Mouse (Mus musculus): Measurements from ENCODE around the gene Syn3. TPM values are rescaled to one million over a fixed set of nuclear protein-coding genes. Genes with fewer than 3 reads are reported as not detected.

Gene Syn3
- polyA plus RNA-seq, 1 experiment from 2014 or later: 8.5 TPM

DNA sequence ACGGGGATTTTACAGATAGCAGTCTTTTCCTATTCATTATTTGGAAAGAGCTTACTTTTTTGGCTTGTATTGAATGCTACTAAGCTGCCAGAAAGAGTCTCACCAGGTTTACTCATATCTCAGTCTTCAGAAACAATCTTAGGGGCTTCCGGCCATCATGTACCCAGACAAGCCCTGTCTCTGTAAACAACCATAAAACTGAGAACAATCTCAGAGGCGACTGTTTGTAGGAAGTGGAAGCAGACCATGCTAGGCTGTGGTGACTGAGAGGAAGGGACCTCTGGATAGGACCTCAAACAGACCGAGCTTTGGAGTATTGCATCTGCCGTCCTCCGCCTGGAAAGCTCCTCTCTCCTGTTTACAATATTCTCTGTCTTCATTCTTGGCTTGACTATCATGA is 400.3 kb downstream of the Syn3 start:
- DNase-seq (ENCODE audit: low spot score): no peak
- Histone ChIP-seq H3K9me3 (replicated peaks; ENCODE audit: control insufficient read depth, low read length) (peaks cover 3% of the 10 kb centered on the region), H3K9ac (ENCODE audit: low read length) (no peak overlapping the region), H3K4me2 (ENCODE audit: low read length) (no peak overlapping the region), H3K4me1 (ENCODE audit: control insufficient read depth, insufficient read depth, low read length) (no peaks in the 10 kb centered on the region), H3K4me3 (ENCODE audit: low read depth, low read length) (no peak overlapping the region), H3K27me3 (replicated peaks; ENCODE audit: control insufficient read depth, insufficient read depth, low read length) (no peaks in the 10 kb centered on the region), H3K27ac (ENCODE audit: low read depth, low read length) (no peak overlapping the region), H3K36me3 (ENCODE audit: control insufficient read depth, insufficient read depth, low read length) (no peaks in the 10 kb centered on the region)
- no peak for ATAC-seq
- WGBS: 95% methylated on average over 6 of the region's 6 CpGs

DNA sequence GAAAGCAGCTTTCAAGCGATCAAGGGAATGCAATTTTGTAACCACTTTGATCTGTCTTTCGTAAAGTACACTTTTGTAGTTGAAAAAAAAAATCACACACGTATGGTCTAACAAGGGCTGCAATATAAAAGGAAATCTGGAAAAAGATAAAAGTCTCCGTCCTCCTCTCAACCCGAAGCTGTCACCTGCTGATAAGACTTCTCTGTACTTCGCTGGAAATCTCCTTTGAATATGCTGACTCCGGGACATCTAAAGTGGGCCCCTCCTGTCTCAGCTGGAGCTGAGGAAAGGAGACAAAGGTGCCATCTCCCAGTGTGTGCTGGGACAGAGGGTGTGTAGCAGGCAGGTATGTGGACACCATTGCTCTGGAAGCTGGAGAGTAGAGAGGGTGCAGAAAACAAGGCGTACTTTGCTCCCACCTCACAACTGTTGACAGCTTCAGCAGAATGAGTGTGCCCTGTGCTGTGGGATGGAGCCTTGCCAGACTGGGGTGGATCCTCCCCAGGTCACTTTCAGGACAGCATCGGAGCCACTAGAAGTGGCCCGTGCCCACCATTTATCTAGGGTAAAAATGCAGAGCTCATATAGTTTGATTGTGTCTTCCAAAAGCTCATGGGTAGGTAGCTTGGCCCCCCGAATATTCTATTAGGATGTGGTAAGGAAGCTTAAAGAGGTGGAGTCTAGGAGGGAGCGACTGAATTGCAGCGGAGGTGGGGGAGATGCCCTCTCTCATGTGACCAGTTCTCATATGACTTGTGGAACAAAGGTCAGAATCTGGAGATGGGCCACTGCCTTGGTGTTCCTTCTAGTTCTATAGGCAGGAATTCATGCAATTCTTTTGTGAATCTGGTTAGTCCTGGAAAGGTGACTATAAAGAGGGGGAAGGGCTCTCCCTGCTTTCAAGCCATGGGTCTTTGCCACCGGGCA is 405.3 kb downstream of the Syn3 start:
- Histone ChIP-seq H3K4me3 (ENCODE audit: low read depth, low read length) (no peak overlapping the region), H3K4me1 (ENCODE audit: control insufficient read depth, insufficient read depth, low read length) (no peaks in the 10 kb centered on the region), H3K36me3 (ENCODE audit: control insufficient read depth, insufficient read depth, low read length) (no peaks in the 10 kb centered on the region), H3K27ac (ENCODE audit: low read depth, low read length) (no peak overlapping the region), H3K9me3 (replicated peaks; ENCODE audit: control insufficient read depth, low read length) (no peaks in the 10 kb centered on the region), H3K27me3 (replicated peaks; ENCODE audit: control insufficient read depth, insufficient read depth, low read length) (no peaks in the 10 kb centered on the region), H3K4me2 (ENCODE audit: low read length) (no peak overlapping the region), H3K9ac (ENCODE audit: low read length) (no peak overlapping the region)
- DNase-seq (ENCODE audit: low spot score): no peak
- ATAC-seq: no peak
- whole genome bisulfite sequencing: 75% methylated on average over 14 of the region's 14 CpGs

DNA sequence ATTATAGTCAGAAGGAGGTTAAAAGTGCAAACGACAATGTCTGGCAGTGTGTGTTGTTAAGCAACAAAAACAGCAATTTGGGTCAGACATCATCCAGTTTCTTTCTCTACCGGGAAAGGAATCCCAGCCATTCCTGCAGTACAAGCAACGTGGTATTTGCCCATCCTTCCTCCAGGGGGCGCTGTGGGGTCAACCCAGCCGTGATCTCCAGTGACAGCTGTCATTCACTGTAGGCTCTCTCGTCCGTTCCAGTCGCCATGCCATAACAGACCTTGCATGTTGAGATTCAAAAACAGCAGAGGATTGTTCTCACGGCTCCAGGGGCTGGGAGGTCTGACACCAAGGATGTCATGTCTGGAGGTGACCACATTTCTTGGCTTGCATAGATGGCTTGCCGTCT is 406.8 kb downstream of the Syn3 start:
- Histone ChIP-seq H3K36me3 (ENCODE audit: control insufficient read depth, insufficient read depth, low read length) (no peaks in the 10 kb centered on the region), H3K27ac (ENCODE audit: low read depth, low read length) (no peak overlapping the region), H3K9ac (ENCODE audit: low read length) (no peak overlapping the region), H3K9me3 (replicated peaks; ENCODE audit: control insufficient read depth, low read length) (no peaks in the 10 kb centered on the region), H3K4me1 (ENCODE audit: control insufficient read depth, insufficient read depth, low read length) (no peaks in the 10 kb centered on the region), H3K27me3 (replicated peaks; ENCODE audit: control insufficient read depth, insufficient read depth, low read length) (no peaks in the 10 kb centered on the region), H3K4me2 (ENCODE audit: low read length) (no peak overlapping the region), H3K4me3 (ENCODE audit: low read depth, low read length) (no peak overlapping the region)
- 42% methylated on average over 10 of the region's 10 CpGs for WGBS
- DNase-seq (ENCODE audit: low spot score) (no peak), ATAC-seq (no peak)

DNA sequence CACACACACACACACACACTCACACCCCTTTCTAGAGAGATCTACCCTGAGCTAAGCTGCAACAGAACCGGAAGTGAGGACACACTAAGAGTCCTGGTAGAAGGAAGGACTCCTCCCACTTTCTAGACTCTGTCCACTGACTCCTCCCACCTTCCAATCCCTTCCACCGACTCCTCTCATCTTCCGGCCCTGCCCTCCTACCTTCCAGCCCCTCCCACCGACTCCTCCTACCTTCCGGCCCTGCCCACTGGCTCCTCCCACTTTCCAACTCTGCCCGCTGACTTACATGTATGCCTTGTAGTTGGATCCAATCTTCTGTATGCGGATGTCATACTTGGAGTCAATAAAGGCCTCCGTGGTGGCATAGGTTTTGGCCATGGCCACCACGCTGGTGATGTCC is 418.8 kb downstream of the Syn3 start:
- Histone ChIP-seq H3K9me3 (replicated peaks; ENCODE audit: control insufficient read depth, low read length) (no peaks in the 10 kb centered on the region), H3K4me2 (ENCODE audit: low read length) (no peak overlapping the region), H3K27me3 (replicated peaks; ENCODE audit: control insufficient read depth, insufficient read depth, low read length) (no peaks in the 10 kb centered on the region), H3K9ac (ENCODE audit: low read length) (no peak overlapping the region), H3K4me3 (ENCODE audit: low read depth, low read length) (no peak overlapping the region), H3K4me1 (ENCODE audit: control insufficient read depth, insufficient read depth, low read length) (no peaks in the 10 kb centered on the region), H3K27ac (ENCODE audit: low read depth, low read length) (no peak overlapping the region), H3K36me3 (ENCODE audit: control insufficient read depth, insufficient read depth, low read length) (no peaks in the 10 kb centered on the region)
- WGBS: 88% methylated on average over 9 of the region's 9 CpGs
- DNase-seq (ENCODE audit: low spot score) (no peak), ATAC-seq (no peak)

DNA sequence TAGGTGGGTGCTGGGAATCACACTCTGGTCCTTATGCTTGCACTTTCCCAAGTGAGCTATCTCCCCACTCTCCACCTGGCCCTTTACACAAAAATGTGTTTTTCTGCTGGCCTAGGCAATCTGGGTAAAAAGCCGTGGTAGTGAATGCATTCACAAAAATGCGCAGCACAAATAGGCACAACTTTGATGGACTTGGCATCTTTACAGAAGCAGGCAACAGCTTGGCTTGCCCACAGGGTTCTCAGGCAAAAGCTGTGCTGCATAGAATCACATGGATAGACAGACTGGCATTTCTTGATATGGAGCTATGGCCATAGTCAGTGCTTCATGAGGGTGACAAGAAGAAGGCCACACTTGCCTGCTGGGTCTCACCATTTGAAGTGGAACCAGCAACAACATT is 419.9 kb downstream of the Syn3 start:
- Histone ChIP-seq H3K9ac (ENCODE audit: low read length) (no peak overlapping the region), H3K9me3 (replicated peaks; ENCODE audit: control insufficient read depth, low read length) (no peaks in the 10 kb centered on the region; the same call in 1 of the 2 replicates), H3K4me1 (ENCODE audit: control insufficient read depth, insufficient read depth, low read length) (no peaks in the 10 kb centered on the region), H3K27ac (ENCODE audit: low read depth, low read length) (no peak overlapping the region), H3K4me2 (ENCODE audit: low read length) (no peak overlapping the region), H3K27me3 (replicated peaks; ENCODE audit: control insufficient read depth, insufficient read depth, low read length) (no peaks in the 10 kb centered on the region), H3K36me3 (ENCODE audit: control insufficient read depth, insufficient read depth, low read length) (no peaks in the 10 kb centered on the region), H3K4me3 (ENCODE audit: low read depth, low read length) (no peak overlapping the region)
- ATAC-seq (no peak), DNase-seq (ENCODE audit: low spot score) (no peak)
- 84% methylated on average over 2 of the region's 2 CpGs for WGBS

DNA sequence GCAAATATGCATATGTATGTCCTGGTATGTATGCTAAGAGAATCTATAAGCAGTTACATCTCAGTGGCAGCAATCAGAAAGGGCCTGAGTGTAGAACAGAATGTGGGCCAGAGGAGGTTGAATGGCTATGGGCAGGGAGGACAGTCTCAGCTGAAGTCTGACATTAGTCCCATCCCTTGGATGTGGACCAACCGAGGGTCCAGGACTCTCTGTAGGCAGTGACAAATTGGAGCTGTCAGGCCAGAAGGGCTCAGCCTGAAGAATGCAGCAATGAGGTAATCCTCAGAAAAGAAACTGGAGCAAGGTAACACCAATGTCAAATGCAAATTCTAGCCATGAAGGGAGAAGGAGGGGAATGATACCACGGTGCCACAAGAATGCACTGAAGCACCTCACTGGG is 421.4 kb downstream of the Syn3 start:
- Histone ChIP-seq H3K4me2 (ENCODE audit: low read length) (no peak overlapping the region), H3K27ac (ENCODE audit: low read depth, low read length) (no peak overlapping the region), H3K4me1 (ENCODE audit: control insufficient read depth, insufficient read depth, low read length) (no peaks in the 10 kb centered on the region), H3K9ac (ENCODE audit: low read length) (no peak overlapping the region), H3K27me3 (replicated peaks; ENCODE audit: control insufficient read depth, insufficient read depth, low read length) (no peaks in the 10 kb centered on the region), H3K9me3 (replicated peaks; ENCODE audit: control insufficient read depth, low read length) (no peaks in the 10 kb centered on the region; the same call in 1 of the 2 replicates), H3K4me3 (ENCODE audit: low read depth, low read length) (no peak overlapping the region), H3K36me3 (ENCODE audit: control insufficient read depth, insufficient read depth, low read length) (no peaks in the 10 kb centered on the region)
- DNase-seq (ENCODE audit: low spot score) (no peak), ATAC-seq (no peak)
- 87% methylated on average over 2 of the region's 2 CpGs for WGBS

DNA sequence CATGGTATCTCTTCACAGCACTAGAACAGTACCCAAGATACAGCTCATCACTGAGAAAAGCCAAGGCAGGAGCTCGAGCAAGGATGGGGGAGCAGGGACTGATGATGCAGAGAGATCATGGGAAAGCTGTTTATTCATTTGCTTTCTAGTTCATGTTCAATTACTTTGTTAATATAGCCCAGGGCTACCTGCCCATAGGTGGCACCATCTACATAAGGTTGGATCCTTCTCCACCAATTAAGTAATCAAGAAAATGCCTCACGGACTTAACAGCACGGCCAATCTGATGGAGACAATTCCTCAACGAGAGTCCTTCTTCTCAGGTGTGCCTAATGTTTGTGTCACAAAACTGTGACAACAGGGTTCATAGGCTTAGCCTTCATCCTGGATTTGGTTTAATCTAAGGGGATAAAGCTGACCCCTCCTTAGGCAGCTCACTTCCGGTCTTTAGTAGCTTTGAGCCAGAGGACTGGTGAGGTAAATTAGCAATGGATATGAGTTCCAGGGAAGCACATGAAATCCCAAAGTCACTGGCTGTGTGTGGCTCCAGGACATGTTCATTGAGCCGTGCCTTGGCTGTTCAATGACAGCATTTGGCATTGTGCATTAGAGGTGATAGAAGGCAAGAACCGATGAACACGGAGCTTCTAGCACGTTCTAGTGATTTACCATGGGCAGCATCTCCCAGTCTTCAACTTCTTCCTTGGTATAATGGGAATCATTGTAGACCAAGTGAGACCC is 423.6 kb downstream of the Syn3 start:
- Histone ChIP-seq H3K4me2 (ENCODE audit: low read length) (no peak overlapping the region), H3K27me3 (replicated peaks; ENCODE audit: control insufficient read depth, insufficient read depth, low read length) (no peaks in the 10 kb centered on the region), H3K27ac (ENCODE audit: low read depth, low read length) (no peak overlapping the region), H3K9me3 (replicated peaks; ENCODE audit: control insufficient read depth, low read length) (no peaks in the 10 kb centered on the region; the same call in 1 of the 2 replicates), H3K36me3 (ENCODE audit: control insufficient read depth, insufficient read depth, low read length) (no peaks in the 10 kb centered on the region), H3K4me3 (ENCODE audit: low read depth, low read length) (no peak overlapping the region), H3K9ac (ENCODE audit: low read length) (no peak overlapping the region), H3K4me1 (ENCODE audit: control insufficient read depth, insufficient read depth, low read length) (no peaks in the 10 kb centered on the region)
- DNase-seq (ENCODE audit: low spot score) (no peak), ATAC-seq (no peak)
- 89% methylated on average over 9 of the region's 9 CpGs for WGBS

DNA sequence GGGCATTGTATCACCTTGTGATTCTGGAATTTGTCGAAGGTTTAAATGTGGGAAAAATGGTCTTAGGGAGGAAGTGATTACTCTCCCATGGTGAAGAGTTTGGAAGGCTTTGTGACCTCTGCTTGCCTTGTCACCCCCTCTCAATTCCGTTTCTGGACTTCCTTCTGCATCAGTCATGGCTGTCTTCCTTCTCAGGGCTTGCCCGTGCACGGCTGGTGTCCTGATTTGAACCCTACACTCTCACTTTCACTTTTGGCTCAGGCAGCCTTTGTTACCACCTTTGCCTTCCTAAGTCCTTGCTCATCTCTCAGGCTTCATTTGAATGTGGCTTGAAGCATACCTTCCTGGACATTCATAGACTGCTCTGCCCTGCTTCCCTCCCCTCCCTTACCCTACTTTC is 424.6 kb downstream of the Syn3 start:
- Histone ChIP-seq H3K4me3 (ENCODE audit: low read depth, low read length) (no peak overlapping the region), H3K27me3 (replicated peaks; ENCODE audit: control insufficient read depth, insufficient read depth, low read length) (no peaks in the 10 kb centered on the region), H3K9ac (ENCODE audit: low read length) (no peak overlapping the region), H3K4me2 (ENCODE audit: low read length) (no peak overlapping the region), H3K9me3 (replicated peaks; ENCODE audit: control insufficient read depth, low read length) (no peaks in the 10 kb centered on the region; the same call in 1 of the 2 replicates), H3K4me1 (ENCODE audit: control insufficient read depth, insufficient read depth, low read length) (no peaks in the 10 kb centered on the region), H3K36me3 (ENCODE audit: control insufficient read depth, insufficient read depth, low read length) (no peaks in the 10 kb centered on the region), H3K27ac (ENCODE audit: low read depth, low read length) (no peak overlapping the region)
- ATAC-seq (no peak), DNase-seq (ENCODE audit: low spot score) (no peak)
- 97% methylated on average over 4 of the region's 4 CpGs for WGBS

DNA sequence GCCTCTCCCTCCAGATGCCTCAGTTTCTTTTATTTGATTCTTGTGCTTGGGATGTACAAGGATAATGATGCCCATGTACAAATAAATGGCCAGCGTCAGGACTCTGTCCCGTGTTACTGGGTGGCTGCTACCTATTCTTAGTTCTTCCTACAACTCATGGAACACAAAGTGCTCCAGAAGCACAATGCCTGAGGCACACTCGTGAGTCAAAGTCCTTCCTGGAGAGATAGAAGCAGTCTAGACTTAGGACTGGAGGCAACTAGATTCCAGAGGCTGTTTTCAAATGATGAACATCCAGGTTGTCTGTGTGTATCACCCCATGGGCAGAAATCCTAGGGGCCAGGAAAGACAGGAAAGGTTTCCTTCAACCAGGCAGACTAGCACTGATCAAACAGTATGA is 427.9 kb downstream of the Syn3 start:
- Histone ChIP-seq H3K36me3 (ENCODE audit: control insufficient read depth, insufficient read depth, low read length) (no peaks in the 10 kb centered on the region), H3K27ac (ENCODE audit: low read depth, low read length) (no peak overlapping the region), H3K4me3 (ENCODE audit: low read depth, low read length) (no peak overlapping the region), H3K4me2 (ENCODE audit: low read length) (no peak overlapping the region), H3K9me3 (replicated peaks; ENCODE audit: control insufficient read depth, low read length) (no peaks in the 10 kb centered on the region; the same call in 1 of the 2 replicates), H3K9ac (ENCODE audit: low read length) (no peak overlapping the region), H3K4me1 (ENCODE audit: control insufficient read depth, insufficient read depth, low read length) (no peaks in the 10 kb centered on the region), H3K27me3 (replicated peaks; ENCODE audit: control insufficient read depth, insufficient read depth, low read length) (no peaks in the 10 kb centered on the region)
- no peak for ATAC-seq
- DNase-seq (ENCODE audit: low spot score): no peak
- WGBS: 86% methylated on average over 3 of the region's 3 CpGs

All from forebrain, embryonic 14.5 days (tissue).